Mouse (Mus musculus) liver, embryonic 12.5 days (tissue): ENCODE results near the gene Itsn1. TPM values are rescaled to one million over a fixed set of nuclear protein-coding genes. Genes with fewer than 3 reads are reported as not detected.

Experiments used
- ATAC-seq: fragments of 200-750 bp; cut with Nextera tagmentation; 2 replicates; pipeline ENCODE4 v1.8.0; 2017; ENCODE audit warnings: moderate number of reproducible peaks, mild to moderate bottlenecking, moderate library complexity
- H3K27ac ChIP-seq: fragments of 300-500 bp; sonication (generic); 2 replicates; pipeline ENCODE4 v1.5.1; 2016; ENCODE audit warnings: mild to moderate bottlenecking
- H3K27me3 ChIP-seq: fragments of 300-500 bp; sonication (generic); replicated peaks from 2 replicates; pipeline ENCODE4 v1.6.1; 2016; ENCODE audit warnings: mild to moderate bottlenecking, moderate library complexity
- H3K36me3 ChIP-seq: fragments of 300-500 bp; sonication (generic); 2 replicates; pipeline ENCODE4 v1.6.1; 2016; ENCODE audit warnings: mild to moderate bottlenecking, moderate library complexity
- H3K4me1 ChIP-seq: fragments of 300-500 bp; sonication (generic); 2 replicates; pipeline ENCODE4 v1.6.1; 2016
- H3K4me2 ChIP-seq: fragments of 300-500 bp; sonication (generic); 2 replicates; pipeline ENCODE4 v1.6.1; 2016; ENCODE audit warnings: mild to moderate bottlenecking, moderate library complexity
- H3K4me3 ChIP-seq: fragments of 300-500 bp; sonication (generic); 2 replicates; pipeline ENCODE4 v1.5.1; 2016; ENCODE audit warnings: mild to moderate bottlenecking, moderate library complexity
- H3K9ac ChIP-seq: fragments of 300-500 bp; sonication (generic); 2 replicates; pipeline ENCODE4 v1.6.1; 2016; ENCODE audit warnings: mild to moderate bottlenecking, moderate library complexity
- H3K9me3 ChIP-seq: fragments of 300-500 bp; sonication (generic); replicated peaks from 2 replicates; pipeline ENCODE4 v1.6.1; 2016; ENCODE audit warnings: mild to moderate bottlenecking, moderate library complexity
- WGBS: fragments of 180-500 bp; shearing (Covaris S2); methylation state at CpG from one replicate; pipeline ENCODE4 v1.1.7; 2016; ENCODE audit not compliant: insufficient replicate concordance; 5-methylcytosine and 5-hydroxymethylcytosine counted together
- polyA plus RNA-seq: library from polyadenylated mRNA; unstranded; fragments of >200 nt; fragmentation: Nextera tagmentation; extraction: Ambion mirVana; gene quantifications from 2 replicates; pipeline ENCODE4 v1.2.1, GENCODE M21; 2016

The Itsn1 gene
- polyA plus RNA-seq, 1 experiment from 2014 or later: 47.5 TPM

DNA sequence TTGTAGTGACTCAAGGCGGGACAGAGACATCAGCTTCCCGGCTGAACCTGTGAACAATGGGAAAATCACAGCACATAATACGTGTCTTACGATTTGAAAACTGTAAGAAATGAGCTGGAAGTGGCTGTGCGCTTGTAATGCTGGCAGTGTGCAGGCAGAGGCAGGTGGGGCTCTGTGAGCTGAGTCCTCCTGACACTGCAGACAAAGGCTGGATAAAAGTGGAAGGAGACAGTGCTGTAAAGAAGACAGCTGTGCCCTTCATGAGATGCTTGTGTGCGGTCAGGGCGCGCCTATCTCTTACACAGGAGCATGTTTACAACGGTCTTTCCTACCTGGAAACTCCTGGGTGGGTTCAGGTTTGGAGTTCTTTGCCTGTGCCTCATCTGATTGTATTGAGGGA, 32.1 kb downstream of the Itsn1 start:
- Histone ChIP-seq H3K36me3 (0 out of 2 replicates have a peak, but pooled peaks cover 3% of the 10 kb centered on the region), H3K4me2 (no peak overlapping the region), H3K4me3 (no peak overlapping the region), H3K4me1 (peaks cover 26% of the 10 kb centered on the region), H3K9ac (no peak overlapping the region), H3K27ac (no peak overlapping the region), H3K27me3 (peaks cover 3% of the 10 kb centered on the region; the same call in 1 of the 2 replicates), H3K9me3 (no peaks in the 10 kb centered on the region)
- 71% methylated on average over 9 of the region's 9 CpGs for WGBS
- no peak for ATAC-seq

DNA sequence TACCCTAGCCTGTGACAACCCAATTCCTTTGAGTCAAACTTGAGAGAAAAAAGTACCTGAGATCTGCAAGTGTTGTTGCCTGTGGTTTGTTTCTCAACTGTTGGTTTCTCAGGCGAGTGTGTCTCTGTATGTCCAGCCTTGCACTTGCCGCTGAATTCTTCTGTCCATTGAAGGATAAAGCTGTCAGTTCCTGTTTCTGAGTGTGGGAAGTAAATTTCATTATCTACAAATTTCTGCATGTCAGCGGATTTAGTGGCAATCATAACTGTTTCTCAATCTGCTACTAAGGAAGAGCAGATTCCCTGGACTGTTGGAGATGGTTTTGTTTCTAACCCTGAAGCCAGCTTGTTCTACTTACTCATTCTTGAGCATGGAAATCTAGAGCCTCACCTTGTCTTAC, 32.7 kb downstream of the Itsn1 start:
- Histone ChIP-seq H3K27ac (no peak overlapping the region), H3K4me3 (no peak overlapping the region), H3K36me3 (0 out of 2 replicates have a peak, but pooled peaks cover 3% of the 10 kb centered on the region), H3K9ac (no peak overlapping the region), H3K27me3 (peaks cover 8% of the 10 kb centered on the region; the same call in 1 of the 2 replicates), H3K4me2 (no peak overlapping the region), H3K4me1 (peaks cover 31% of the 10 kb centered on the region), H3K9me3 (no peaks in the 10 kb centered on the region)
- no peak for ATAC-seq
- WGBS: 31% methylated on average over 3 of the region's 3 CpGs

DNA sequence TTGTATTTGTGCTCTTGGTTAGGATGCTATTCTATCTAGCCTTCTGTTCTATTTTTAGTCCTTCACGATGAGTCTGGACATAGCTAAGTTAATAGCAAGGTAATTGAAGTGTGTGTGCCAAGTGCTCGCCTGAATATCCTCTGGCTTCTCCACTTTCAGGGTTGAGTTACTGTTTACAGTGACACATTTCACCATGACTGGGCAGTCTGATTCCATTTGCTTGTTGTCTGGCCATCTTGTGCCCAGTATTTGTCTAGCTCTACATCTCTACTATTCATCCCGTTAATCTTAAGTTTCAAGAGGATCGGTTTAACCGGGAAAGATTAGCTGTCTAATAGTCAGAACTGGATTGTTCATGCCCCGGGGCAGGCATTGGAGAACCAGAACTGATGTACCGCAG, 33.4 kb downstream of the Itsn1 start:
- Histone ChIP-seq H3K27ac (no peak overlapping the region), H3K4me1 (peaks cover 32% of the 10 kb centered on the region)
- 71% methylated on average over 7 of the region's 7 CpGs for WGBS

GRCm38 (mm10) chr16:91763975-91764374, 34.9 kb downstream of the Itsn1 start:
- no peak overlapping the region for H3K27ac ChIP-seq
- peaks cover 32% of the 10 kb centered on the region for H3K4me1 ChIP-seq
- peaks cover 8% of the 10 kb centered on the region; the same call in 1 of the 2 replicates for H3K27me3 ChIP-seq
- H3K36me3 ChIP-seq: no peaks in the 10 kb centered on the region
- WGBS: 52% methylated on average over 6 of the region's 6 CpGs
- H3K4me2 ChIP-seq: no peak overlapping the region
- no peaks in the 10 kb centered on the region for H3K9me3 ChIP-seq
- H3K4me3 ChIP-seq: no peak overlapping the region
- no peak for ATAC-seq
- H3K9ac ChIP-seq: no peak overlapping the region

More for the DNA sequence above, 33.4 kb downstream of the Itsn1 start:
- H3K4me2 ChIP-seq: no peak overlapping the region
- peaks cover 8% of the 10 kb centered on the region; the same call in 1 of the 2 replicates for H3K27me3 ChIP-seq
- H3K9ac ChIP-seq: no peak overlapping the region
- H3K9me3 ChIP-seq: no peaks in the 10 kb centered on the region
- H3K36me3 ChIP-seq: no peaks in the 10 kb centered on the region
- H3K4me3 ChIP-seq: no peak overlapping the region
- ATAC-seq: no peak

- no peak overlapping the region for H3K4me2 ChIP-seq
- H3K9ac ChIP-seq: no peak overlapping the region
- WGBS: 62% methylated on average over 6 of the region's 6 CpGs
- H3K4me3 ChIP-seq: no peak overlapping the region
- H3K9me3 ChIP-seq: no peaks in the 10 kb centered on the region
- no peak for ATAC-seq
- no peak overlapping the region for H3K27ac ChIP-seq
- H3K4me1 ChIP-seq: peaks cover 32% of the 10 kb centered on the region
- peaks cover 8% of the 10 kb centered on the region; the same call in 1 of the 2 replicates for H3K27me3 ChIP-seq
- H3K36me3 ChIP-seq: no peaks in the 10 kb centered on the region
These were observed 35.3 kb downstream of the Itsn1 start for GRCm38 (mm10) chr16:91764414-91764813.

DNA sequence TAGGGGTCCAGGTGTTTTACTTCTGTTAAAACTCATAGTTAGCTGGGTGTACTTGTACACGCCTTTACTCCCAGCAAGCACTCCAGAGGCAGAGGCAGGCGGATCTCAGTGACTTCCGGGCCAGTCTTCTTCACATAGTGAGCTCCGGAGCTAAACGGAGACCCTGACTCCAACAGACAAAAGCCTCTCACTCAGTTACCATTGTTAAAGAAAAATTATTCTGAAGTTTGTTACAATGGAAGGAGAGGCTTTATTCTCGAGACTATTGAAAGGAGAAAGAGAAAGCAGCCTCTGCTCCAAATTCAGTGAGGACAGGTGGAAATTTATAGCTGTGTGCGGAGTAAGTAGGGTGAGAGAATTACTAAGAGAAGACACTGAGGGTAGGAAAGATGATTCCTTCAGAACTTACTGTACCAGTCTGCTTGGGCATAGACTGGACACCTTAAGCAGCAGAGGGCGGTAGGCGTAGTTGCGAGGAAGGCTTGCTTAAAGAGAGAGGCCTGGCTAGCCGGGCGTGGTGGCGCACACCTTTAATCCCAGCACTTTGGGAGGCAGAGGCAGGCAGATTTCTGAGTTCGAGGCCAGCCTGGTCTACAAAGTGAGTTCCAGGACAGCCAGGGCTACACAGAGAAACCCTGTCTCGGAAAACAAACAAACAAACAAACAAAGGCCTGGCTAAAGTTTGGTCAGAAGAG, 36.2 kb downstream of the Itsn1 start:
- no peak overlapping the region for H3K4me3 ChIP-seq
- peaks cover 36% of the 10 kb centered on the region for H3K4me1 ChIP-seq
- no peak for ATAC-seq
- no peak overlapping the region for H3K27ac ChIP-seq
- no peak overlapping the region for H3K4me2 ChIP-seq
- WGBS: 84% methylated on average over 15 of the region's 15 CpGs
- H3K9me3 ChIP-seq: no peaks in the 10 kb centered on the region
- no peaks in the 10 kb centered on the region for H3K36me3 ChIP-seq
- no peak overlapping the region for H3K9ac ChIP-seq
- peaks cover 8% of the 10 kb centered on the region; the same call in 1 of the 2 replicates for H3K27me3 ChIP-seq

DNA sequence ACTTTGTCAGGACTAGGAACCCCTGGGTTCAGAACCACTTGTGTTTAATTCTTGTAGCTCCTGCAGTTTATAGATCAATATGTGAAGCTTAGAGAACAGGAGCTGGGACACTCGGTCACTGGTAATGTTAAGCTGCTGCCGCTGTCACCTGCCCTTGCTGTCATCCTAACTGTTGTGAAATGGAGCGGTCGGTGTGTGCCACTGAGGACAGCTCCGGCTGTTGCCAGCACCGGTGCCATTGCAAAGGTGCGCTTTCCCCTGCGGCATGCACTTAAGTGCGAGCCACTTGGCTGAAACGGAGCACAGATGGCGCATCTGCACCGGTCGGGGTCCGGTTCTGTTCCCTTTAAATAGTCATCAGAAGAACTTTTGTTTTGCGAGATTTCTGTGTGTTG, 36.7 kb downstream of the Itsn1 start:
- Histone ChIP-seq H3K27ac (no peak overlapping the region), H3K9me3 (no peaks in the 10 kb centered on the region), H3K9ac (no peak overlapping the region), H3K36me3 (no peaks in the 10 kb centered on the region), H3K4me2 (no peak overlapping the region), H3K4me3 (no peak overlapping the region), H3K4me1 (peaks cover 38% of the 10 kb centered on the region), H3K27me3 (peaks cover 8% of the 10 kb centered on the region; the same call in 1 of the 2 replicates)
- 85% methylated on average over 15 of the region's 15 CpGs for WGBS
- ATAC-seq: no peak

- peaks cover 8% of the 10 kb centered on the region; the same call in 1 of the 2 replicates for H3K27me3 ChIP-seq
- H3K4me1 ChIP-seq: peaks cover 43% of the 10 kb centered on the region
- H3K27ac ChIP-seq: no peak overlapping the region
- no peak overlapping the region for H3K4me2 ChIP-seq
- ATAC-seq: no peak
- H3K36me3 ChIP-seq: no peaks in the 10 kb centered on the region
- H3K9ac ChIP-seq: no peak overlapping the region
- 75% methylated on average over 11 of the region's 11 CpGs for WGBS
- no peaks in the 10 kb centered on the region for H3K9me3 ChIP-seq
- no peak overlapping the region for H3K4me3 ChIP-seq
These were observed 38.2 kb downstream of the Itsn1 start for GRCm38 (mm10) chr16:91767165-91767701.

GRCm38 (mm10) chr16:91768586-91768985, 39.5 kb downstream of the Itsn1 start:
- Histone ChIP-seq H3K36me3 (no peaks in the 10 kb centered on the region), H3K4me1 (peaks cover 41% of the 10 kb centered on the region), H3K27ac (no peak overlapping the region), H3K9me3 (no peaks in the 10 kb centered on the region), H3K4me2 (no peak overlapping the region), H3K27me3 (peaks cover 8% of the 10 kb centered on the region; the same call in 1 of the 2 replicates), H3K4me3 (no peak overlapping the region), H3K9ac (no peak overlapping the region)
- ATAC-seq: no peak
- WGBS: 85% methylated on average over 6 of the region's 6 CpGs

GRCm38 (mm10) chr16:91769911-91770310, 40.8 kb downstream of the Itsn1 start:
- peaks cover 35% of the 10 kb centered on the region for H3K4me1 ChIP-seq
- WGBS: 72% methylated on average over 5 of the region's 5 CpGs
- no peak overlapping the region for H3K9ac ChIP-seq
- peaks cover 8% of the 10 kb centered on the region; the same call in 1 of the 2 replicates for H3K27me3 ChIP-seq
- no peak overlapping the region for H3K4me3 ChIP-seq
- H3K27ac ChIP-seq: no peak overlapping the region
- no peak for ATAC-seq
- no peaks in the 10 kb centered on the region for H3K36me3 ChIP-seq
- no peaks in the 10 kb centered on the region for H3K9me3 ChIP-seq
- no peak overlapping the region for H3K4me2 ChIP-seq

DNA sequence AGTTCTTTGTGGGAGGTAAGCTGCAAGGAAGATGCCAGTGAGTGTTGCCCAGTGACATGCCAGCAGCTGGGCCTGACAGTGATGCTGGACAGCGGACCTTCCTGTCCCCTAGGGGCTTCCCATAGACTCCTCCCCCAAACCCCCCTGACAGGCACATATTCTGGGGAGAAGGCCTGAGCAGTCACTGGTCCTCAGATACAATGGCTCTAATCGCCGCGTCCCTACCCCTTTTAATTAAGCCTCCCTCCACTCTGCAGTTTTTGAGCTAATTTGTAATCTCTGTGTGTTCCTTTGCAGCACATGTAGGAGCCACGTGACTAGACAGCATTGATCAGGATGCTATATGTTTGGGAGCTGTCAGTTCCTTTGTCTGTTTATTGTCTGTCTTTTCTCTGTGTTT, 41.6 kb downstream of the Itsn1 start:
- WGBS: 68% methylated on average over 5 of the region's 5 CpGs
- Histone ChIP-seq H3K4me1 (peaks cover 38% of the 10 kb centered on the region), H3K9ac (no peak overlapping the region), H3K9me3 (no peaks in the 10 kb centered on the region), H3K27me3 (0 out of 2 replicates have a peak, but pooled peaks cover 8% of the 10 kb centered on the region), H3K36me3 (no peaks in the 10 kb centered on the region), H3K4me3 (no peak overlapping the region), H3K27ac (no peak overlapping the region), H3K4me2 (no peak overlapping the region)
- no peak for ATAC-seq

GRCm38 (mm10) chr16:91771334-91771733, 42.3 kb downstream of the Itsn1 start:
- Histone ChIP-seq H3K9ac (no peak overlapping the region), H3K36me3 (no peaks in the 10 kb centered on the region), H3K4me1 (peaks cover 36% of the 10 kb centered on the region), H3K27me3 (0 out of 2 replicates have a peak, but pooled peaks cover 4% of the 10 kb centered on the region), H3K9me3 (no peaks in the 10 kb centered on the region), H3K27ac (0 out of 2 replicates have a peak overlapping the region, but pooled peaks have one; percentile 13), H3K4me2 (no peak overlapping the region), H3K4me3 (no peak overlapping the region)
- WGBS: 74% methylated on average over 6 of the region's 6 CpGs
- ATAC-seq: no peak
